Mouse (Mus musculus) left cerebral cortex, adult 2 months (tissue): ENCODE measurements around the gene Tectb. TPM values are rescaled to one million over a fixed set of nuclear protein-coding genes. Genes with fewer than 3 reads are reported as not detected.

Experiments used
- DNase-seq, 2 experiments: peaks; one replicate each; pipeline ENCODE4 v3.0.0; 2021 to 2022; ENCODE audit warnings: low spot score in 2 of 2, mixed read lengths in 1 of 2; ENCODE audit errors: extremely low spot score in 1 of 2
- H3K27ac ChIP-seq: fragments of 200-600 bp; 2 replicates; pipeline ENCODE4 v1.8.1; 2022
- H3K4me3 ChIP-seq: fragments of 200-600 bp; 2 replicates; pipeline ENCODE4 v1.8.1; 2022
- CTCF ChIP-seq: fragments of 200-600 bp; IDR thresholded peaks from 2 replicates; pipeline ENCODE4 v1.8.1; 2022; ENCODE audit warnings: antibody characterized with exemption, mild to moderate bottlenecking, moderate library complexity
- intact Hi-C: fragments of 180-260 bp; cut with DNase I; formaldehyde crosslinking; loops from one replicate; pipeline ENCODE4 v1.15.1; 2025
- total RNA-seq, 2 experiments: library from RNA; stranded (reverse); gene quantifications; 2 replicates each; pipeline ENCODE4 v1.2.3; 2021

Gene Tectb
- total RNA-seq, 2 experiments from 2014 or later: not detected

- no peak for TF ChIP-seq CTCF
- peak overlapping the region; percentile 84 for H3K27ac ChIP-seq
- H3K4me3 ChIP-seq: no peak overlapping the region
- intact Hi-C loops: loop anchor here (10.0 kb wide), 1 partner anchor 1582 kb away; no protein-coding TSS in a partner anchor
- DNase-seq: no peak
These were observed 36.3 kb downstream of the Tectb start for GRCm38 (mm10) chr19:55216876-55217275.

- peak; percentile 67 to 68 for DNase-seq
- intact Hi-C loops: loop anchor here (10.0 kb wide), 1 partner anchor 1583 kb away; no protein-coding TSS in a partner anchor
- Histone ChIP-seq H3K4me3 (no peak overlapping the region), H3K27ac (peak overlapping the region; percentile 84)
- no peak for TF ChIP-seq CTCF
These were observed 36.8 kb downstream of the Tectb start for GRCm38 (mm10) chr19:55217365-55217764.

GRCm38 (mm10) chr19:55218192-55218739 is 37.7 kb downstream of the Tectb start:
- Histone ChIP-seq H3K4me3 (peak overlapping the region; percentile 38), H3K27ac (peak overlapping the region; percentile 84)
- peak; percentile 80 to 86 for DNase-seq
- intact Hi-C loops: loop anchor here (1.0 to 10.0 kb wide), 2 partner anchors 87 to 1583 kb away; no protein-coding TSS in a partner anchor
- TF ChIP-seq CTCF: peak; percentile 92

GRCm38 (mm10) chr19:55218741-55219221 is 38.2 kb downstream of the Tectb start:
- no peak for TF ChIP-seq CTCF
- intact Hi-C loops: loop anchor here (1.0 to 10.0 kb wide), 3 partner anchors 36 to 1584 kb away; no protein-coding TSS in a partner anchor
- Histone ChIP-seq H3K27ac (peak overlapping the region; percentile 84), H3K4me3 (peak overlapping the region; percentile 38)
- no peak for DNase-seq

DNA sequence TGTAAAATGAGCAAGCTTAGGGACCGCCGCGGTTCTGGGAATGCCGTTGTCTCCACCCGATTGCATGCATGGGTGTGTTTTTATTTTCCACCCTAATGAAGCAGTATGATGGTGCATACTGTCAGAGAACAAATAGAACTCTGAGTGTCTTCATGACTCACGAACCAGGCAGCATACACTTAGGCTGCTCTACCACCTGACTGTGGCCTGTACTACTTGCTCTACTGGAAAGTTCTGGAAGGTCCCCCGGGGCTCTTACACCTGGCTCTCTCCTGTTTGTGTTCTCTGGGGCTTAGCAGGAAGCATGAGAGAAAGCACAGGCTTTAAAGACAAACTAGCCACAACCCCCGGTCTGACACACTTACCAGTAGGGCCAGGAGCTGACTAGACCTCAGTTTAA is 38.8 kb downstream of the Tectb start:
- DNase-seq: no peak
- intact Hi-C loops: loop anchor here (1.0 to 10.0 kb wide), 2 partner anchors 35 to 1585 kb away; no protein-coding TSS in a partner anchor
- no peak for TF ChIP-seq CTCF
- no peak overlapping the region for H3K4me3 ChIP-seq
- H3K27ac ChIP-seq: peak overlapping the region; percentile 84

GRCm38 (mm10) chr19:55221208-55221607 is 40.7 kb downstream of the Tectb start:
- Histone ChIP-seq H3K27ac (peak overlapping the region; percentile 59), H3K4me3 (no peak overlapping the region)
- DNase-seq: peak; percentile 32 to 38
- no peak for TF ChIP-seq CTCF
- intact Hi-C loops: no loop called here

DNA sequence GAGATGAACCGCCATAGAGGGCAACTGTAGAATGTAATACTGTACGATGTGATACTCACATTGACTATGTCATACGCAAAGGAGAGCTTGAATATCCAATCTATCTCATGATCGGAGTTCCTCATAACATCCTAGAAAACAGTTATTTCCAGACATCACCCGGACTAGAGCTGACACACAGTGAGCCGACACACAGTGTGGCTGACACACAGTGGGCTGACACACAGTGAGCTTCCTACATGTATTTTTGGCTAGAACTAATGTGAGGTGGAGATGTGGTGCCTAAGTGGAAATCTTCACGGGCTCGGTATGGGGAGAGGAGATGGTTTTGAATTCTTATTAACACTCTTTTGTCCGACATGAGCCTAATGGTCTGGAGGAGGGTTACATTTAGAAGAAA is 41.7 kb downstream of the Tectb start:
- no peak for TF ChIP-seq CTCF

GRCm38 (mm10) chr19:55226621-55227020 is 46.1 kb downstream of the Tectb start:
- no peak overlapping the region for H3K4me3 ChIP-seq
- no peak for DNase-seq
- H3K27ac ChIP-seq: no peak overlapping the region
- intact Hi-C loops: no loop called here
- no peak for TF ChIP-seq CTCF

More for the DNA sequence above, 41.7 kb downstream of the Tectb start:
- no peak overlapping the region for H3K4me3 ChIP-seq
- DNase-seq: no peak
- no peak overlapping the region for H3K27ac ChIP-seq
- intact Hi-C loops: no loop called here

- no peak for DNase-seq
- Histone ChIP-seq H3K27ac (no peak overlapping the region), H3K4me3 (no peak overlapping the region)
- TF ChIP-seq CTCF: no peak; the same call in 1 of the 2 replicates
- intact Hi-C loops: no loop called here
These were observed 46.6 kb downstream of the Tectb start for GRCm38 (mm10) chr19:55227135-55227534.

DNA sequence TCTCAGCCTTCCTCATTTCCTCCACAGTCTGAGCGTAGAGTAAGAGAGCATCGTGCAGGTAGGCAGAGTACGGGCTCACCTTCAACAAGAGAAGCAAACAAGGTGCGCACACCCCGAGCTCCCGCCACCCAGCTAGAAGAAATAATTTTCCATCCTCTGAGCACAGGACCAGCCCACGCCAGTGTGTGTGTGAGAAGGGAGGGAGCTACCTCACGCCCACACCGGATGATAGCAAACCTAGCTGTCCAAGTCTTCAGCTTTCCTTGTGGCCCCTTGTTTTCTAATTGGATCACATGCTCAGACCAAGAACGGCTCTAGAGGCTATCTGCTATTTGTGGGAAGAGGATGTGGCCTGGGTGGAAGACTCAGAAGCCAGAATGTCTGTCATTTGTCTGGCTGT is 50.5 kb downstream of the Tectb start:
- no peak for TF ChIP-seq CTCF
- H3K27ac ChIP-seq: peak overlapping the region; percentile 33; the same call in 1 of the 2 replicates
- H3K4me3 ChIP-seq: no peak overlapping the region
- DNase-seq: no peak
- intact Hi-C loops: no loop called here

DNA sequence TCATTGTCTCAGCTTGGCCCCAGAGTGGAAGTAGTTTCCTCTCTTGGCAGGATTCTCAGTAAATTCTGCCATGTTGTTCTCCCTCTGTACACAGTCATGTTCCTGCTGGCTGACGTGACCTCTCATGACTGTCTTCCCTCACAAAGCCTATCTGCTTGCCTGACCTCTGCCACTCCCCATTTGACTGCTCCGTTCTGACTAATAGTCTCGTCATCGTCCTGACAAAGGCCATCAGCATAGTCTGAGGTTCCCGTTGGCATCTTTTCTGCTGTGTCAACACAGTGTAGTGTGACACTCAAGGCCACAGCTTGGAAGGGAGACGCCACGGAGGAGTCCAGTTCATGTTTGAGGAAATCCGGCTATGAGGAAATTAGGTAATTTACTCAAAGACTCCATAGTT is 51.6 kb downstream of the Tectb start:
- TF ChIP-seq CTCF: no peak
- no peak overlapping the region for H3K27ac ChIP-seq
- intact Hi-C loops: no loop called here

GRCm38 (mm10) chr19:55236026-55236425 is 55.5 kb downstream of the Tectb start:
- TF ChIP-seq CTCF: no peak
- Histone ChIP-seq H3K4me3 (no peak overlapping the region), H3K27ac (peak overlapping the region; percentile 64)
- intact Hi-C loops: no loop called here
- no peak for DNase-seq

More for the DNA sequence above, 51.6 kb downstream of the Tectb start:
- no peak overlapping the region for H3K4me3 ChIP-seq
- DNase-seq: no peak

GRCm38 (mm10) chr19:55236564-55236963 is 56.0 kb downstream of the Tectb start:
- intact Hi-C loops: no loop called here
- TF ChIP-seq CTCF: no peak
- DNase-seq: peak in 1 of 2 experiments; percentile 24
- Histone ChIP-seq H3K27ac (peak overlapping the region; percentile 64), H3K4me3 (no peak overlapping the region)
